Mouse (Mus musculus) liver, embryonic 14.5 days (tissue): ENCODE measurements around the gene 1700012B07Rik.

Experiments
- CTCF ChIP-seq: IDR thresholded peaks from 2 replicates; pipeline ENCODE4 v1.5.1; 2016; ENCODE audit warnings: antibody characterized with exemption, low read depth, control low read depth
- EP300 ChIP-seq: IDR thresholded peaks from 2 replicates; pipeline ENCODE4 v1.6.1; 2016; ENCODE audit warnings: antibody characterized with exemption, low read depth

- TF ChIP-seq CTCF (peak; percentile 14; the same call in 1 of the 2 replicates), EP300 (no peak)
Measured at GRCm38 (mm10) chr11:109769091-109769490, 58.8 kb downstream of the 1700012B07Rik start.
